20 mouse cellular contexts compared by ENCODE assay signal in genomic region chr5:54106669-54107068, GRCm38 (mm10).
"Had no signal": no experiment of that assay in that cellular context is flagged by ENCODE, and none has a peak within 500 bp of the region (broad histone marks: within the 10 kb centered on the region; RNA-seq: fewer than 3 reads in every experiment).

No protein-coding gene starts in this region.

- H3K4me1 ChIP-seq: midbrain, embryonic 12.5 days; stomach, embryonic 15.5 days had no signal

- H3K27ac ChIP-seq: liver, embryonic 14.5 days; midbrain, embryonic 10.5 days; midbrain, embryonic 12.5 days; neural tube, embryonic 13.5 days; neural tube, embryonic 15.5 days; stomach, embryonic 15.5 days; stomach, postnatal 0 days had no signal

- DNase-seq: lung, adult 18-20 months; lung, embryonic 14.5 days; lung, postnatal 10 days; lung, postnatal 4 days; midbrain, embryonic 14.5 days; retina, postnatal 1 day; right cerebral cortex, adult 18-20 months; right cerebral cortex, postnatal 25 days; right cerebral cortex, postnatal 4 days; thymus, adult 2 months; thymus, postnatal 25 days; thymus, postnatal 4 days had no signal

- ATAC-seq: midbrain, embryonic 16.5 days had no signal

- H3K9ac ChIP-seq: liver, embryonic 14.5 days; lung, embryonic 14.5 days; midbrain, embryonic 12.5 days; neural tube, embryonic 13.5 days; neural tube, embryonic 15.5 days; stomach, embryonic 15.5 days had no signal

- H3K4me3 ChIP-seq: midbrain, embryonic 10.5 days; midbrain, embryonic 12.5 days; neural tube, embryonic 13.5 days; neural tube, embryonic 15.5 days; stomach, embryonic 15.5 days had no signal

- H3K36me3 ChIP-seq: midbrain, embryonic 12.5 days had no signal

- H3K27me3 ChIP-seq: midbrain, embryonic 12.5 days; neural tube, embryonic 13.5 days; neural tube, embryonic 15.5 days; stomach, embryonic 15.5 days had no signal
